Mouse (Mus musculus) monocyte, adult 2 months (primary cell): ENCODE measurements around the gene Lmo4.

Source experiments
- DNase-seq, 2 experiments: peaks; one replicate each; pipeline ENCODE4 v3.0.0; 2022; ENCODE audit warnings: low spot score in 2 of 2, low read depth in 1 of 2

The Lmo4 gene

GRCm38 (mm10) chr3:144161261-144161660 is 43.8 kb downstream of the Lmo4 start:
- DNase-seq: no peak

- no peak for DNase-seq
These were observed 49.3 kb downstream of the Lmo4 start for GRCm38 (mm10) chr3:144155746-144156145.

- no peak for DNase-seq
These were observed 51.6 kb downstream of the Lmo4 start for GRCm38 (mm10) chr3:144153395-144153794.

GRCm38 (mm10) chr3:144151001-144151400 is 54.0 kb downstream of the Lmo4 start:
- no peak for DNase-seq

GRCm38 (mm10) chr3:144148234-144148633 is 56.8 kb downstream of the Lmo4 start:
- no peak for DNase-seq

- DNase-seq: no peak
These were observed 57.8 kb downstream of the Lmo4 start for GRCm38 (mm10) chr3:144147244-144147643.

- no peak for DNase-seq
These were observed 61.0 kb downstream of the Lmo4 start for GRCm38 (mm10) chr3:144144066-144144465.

- DNase-seq: no peak
These were observed 62.1 kb downstream of the Lmo4 start for GRCm38 (mm10) chr3:144142939-144143338.

- DNase-seq: no peak
These were observed 63.2 kb downstream of the Lmo4 start for GRCm38 (mm10) chr3:144141786-144142185.

- no peak for DNase-seq
These were observed 64.2 kb downstream of the Lmo4 start for GRCm38 (mm10) chr3:144140816-144141215.

GRCm38 (mm10) chr3:144138659-144139058 is 66.4 kb downstream of the Lmo4 start:
- no peak for DNase-seq
